Mouse (Mus musculus) embryonic facial prominence, embryonic 11.5 days (tissue): ENCODE results near the gene Prr7. TPM values are rescaled to one million over a fixed set of nuclear protein-coding genes. Genes with fewer than 3 reads are reported as not detected.
A peak's percentile ranks its signal among the peaks of the same experiment; 100 is the strongest.

Experiments used
- ATAC-seq: fragments of 200-750 bp; cut with Nextera tagmentation; replicated peaks from 2 replicates; pipeline ENCODE4 v1.8.0; 2017; ENCODE audit warnings: low read depth; ENCODE audit not compliant: insufficient number of reproducible peaks, low FRiP score, low TSS enrichment
- DNase-seq: peaks from one replicate; pipeline ENCODE4 v3.0.0-alpha.2; 2015; ENCODE audit warnings: low spot score
- H3K27ac ChIP-seq: fragments of 300-500 bp; sonication (generic); replicated peaks from 2 replicates; pipeline ENCODE4 v1.5.1; 2014; ENCODE audit warnings: mild to moderate bottlenecking, low read depth, low read length, control low read depth
- H3K27me3 ChIP-seq: fragments of 300-500 bp; sonication (generic); 2 replicates; pipeline ENCODE4 v1.6.1; 2014; ENCODE audit warnings: mild to moderate bottlenecking, low read length, moderate library complexity, mixed read lengths; ENCODE audit not compliant: control insufficient read depth, insufficient read depth
- H3K36me3 ChIP-seq: fragments of 300-500 bp; sonication (generic); replicated peaks from 2 replicates; pipeline ENCODE4 v1.6.1; 2014; ENCODE audit warnings: low read depth, mild to moderate bottlenecking, low read length, moderate library complexity, mixed read lengths; ENCODE audit not compliant: control insufficient read depth, insufficient read depth
- H3K4me1 ChIP-seq: fragments of 300-500 bp; sonication (generic); 2 replicates; pipeline ENCODE4 v1.6.1; 2014; ENCODE audit warnings: low read length, mixed read lengths; ENCODE audit not compliant: control insufficient read depth, insufficient read depth
- H3K4me2 ChIP-seq: fragments of 300-500 bp; sonication (generic); 2 replicates; pipeline ENCODE4 v1.6.1; 2014; ENCODE audit warnings: low read depth, mild to moderate bottlenecking, control low read depth, low read length, moderate library complexity
- H3K4me3 ChIP-seq: fragments of 300-500 bp; sonication (generic); 2 replicates; pipeline ENCODE4 v1.5.1; 2014; ENCODE audit warnings: low read depth, low read length, control low read depth
- H3K9ac ChIP-seq: fragments of 300-500 bp; sonication (generic); replicated peaks from 2 replicates; pipeline ENCODE4 v1.6.1; 2014; ENCODE audit warnings: mild to moderate bottlenecking, control low read depth, low read length
- H3K9me3 ChIP-seq: fragments of 300-500 bp; sonication (generic); replicated peaks from 2 replicates; pipeline ENCODE4 v1.6.1; 2016; ENCODE audit warnings: mild to moderate bottlenecking, low read length, inconsistent platforms, mixed read lengths; ENCODE audit not compliant: control insufficient read depth
- WGBS: fragments of 180-500 bp; shearing (Covaris S2); extraction: QIAGEN DNeasy Blood & Tissue Kit; methylation state at CpG from one replicate; pipeline ENCODE4 v1.1.7; 2014; 5-methylcytosine and 5-hydroxymethylcytosine counted together
- polyA plus RNA-seq: library from polyadenylated mRNA; unstranded; fragments of >200 nt; fragmentation: Nextera tagmentation; extraction: Ambion mirVana; gene quantifications from 2 replicates; pipeline ENCODE4 v1.2.1, GENCODE M21; 2014

Gene Prr7
- polyA plus RNA-seq, 1 experiment from 2014 or later: 1.7 TPM

DNA sequence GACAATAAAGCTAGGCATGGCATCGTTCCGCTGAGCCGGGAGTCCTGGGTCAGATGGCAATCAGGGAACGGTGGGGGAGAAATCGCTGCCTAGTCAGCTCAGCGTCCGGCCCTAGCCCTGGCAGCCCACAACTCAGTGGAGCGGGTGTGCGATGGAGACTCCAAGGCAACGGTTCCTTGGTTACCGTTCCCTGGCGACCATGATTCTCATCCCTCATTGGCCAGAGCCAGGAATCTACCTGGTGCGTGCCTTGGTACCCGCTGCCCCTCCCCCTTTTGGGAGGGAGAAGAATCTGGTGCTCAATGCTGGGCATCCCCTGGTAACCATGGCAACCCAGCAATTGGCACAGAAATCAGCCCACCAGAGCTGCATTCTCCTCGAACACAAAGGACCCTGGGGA lies 19.5 kb downstream of the Prr7 start:
- WGBS: 41% methylated on average over 15 of the region's 15 CpGs
- DNase-seq (peak; percentile 43), ATAC-seq (no peak)
- Histone ChIP-seq H3K9me3 (no peaks in the 10 kb centered on the region), H3K4me1 (peaks cover 16% of the 10 kb centered on the region), H3K4me3 (no peak overlapping the region), H3K27me3 (no peaks in the 10 kb centered on the region), H3K36me3 (peaks cover 10% of the 10 kb centered on the region), H3K4me2 (no peak overlapping the region; the same call in 1 of the 2 replicates), H3K27ac (no peak overlapping the region), H3K9ac (no peak overlapping the region)

DNA sequence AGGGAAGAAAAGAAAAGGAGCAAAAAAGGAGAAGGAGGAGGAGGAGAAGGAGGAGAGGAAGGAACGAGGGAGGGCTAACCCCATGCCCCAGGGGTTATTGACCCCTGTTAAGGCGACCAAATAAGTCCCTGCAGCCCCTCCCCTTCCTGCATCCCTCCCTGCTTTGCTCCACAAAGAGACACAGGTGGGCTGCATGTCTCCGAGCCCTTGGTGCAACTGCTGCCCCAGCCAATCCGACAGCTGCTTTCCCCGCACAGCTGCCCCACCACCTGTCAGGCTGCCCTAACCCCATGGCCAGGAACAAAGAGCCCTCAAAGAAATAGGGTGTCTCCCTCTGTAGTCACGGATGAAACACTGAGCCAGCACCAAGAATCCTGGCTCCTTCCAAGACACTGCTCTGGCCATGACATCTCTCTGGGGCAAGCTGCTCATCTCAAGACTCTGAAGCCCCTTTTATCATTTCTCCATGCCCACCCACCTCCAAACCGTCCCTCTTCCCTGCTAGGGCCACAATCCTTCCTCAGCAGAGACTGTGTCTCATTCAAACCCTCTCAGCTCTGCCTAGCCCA lies 20.5 kb downstream of the Prr7 start:
- WGBS: 17% methylated on average over 7 of the region's 7 CpGs
- peak overlapping the region; percentile 95; the same call in 1 of the 2 replicates for H3K4me3 ChIP-seq
- peaks cover 10% of the 10 kb centered on the region for H3K36me3 ChIP-seq
- peak overlapping the region; percentile 61; the same call in 1 of the 2 replicates for H3K4me2 ChIP-seq
- no peaks in the 10 kb centered on the region for H3K9me3 ChIP-seq
- no peak for DNase-seq
- H3K27ac ChIP-seq: no peak overlapping the region
- no peaks in the 10 kb centered on the region for H3K27me3 ChIP-seq
- no peak overlapping the region for H3K9ac ChIP-seq
- H3K4me1 ChIP-seq: peaks cover 16% of the 10 kb centered on the region
- ATAC-seq: no peak

GRCm38 (mm10) chr13:55486029-55486794 lies 22.1 kb downstream of the Prr7 start:
- no peak for ATAC-seq
- no peak for DNase-seq
- 38% methylated on average over 14 of the region's 14 CpGs for WGBS
- Histone ChIP-seq H3K4me2 (peak overlapping the region; percentile 61), H3K36me3 (peaks cover 7% of the 10 kb centered on the region), H3K27ac (peak overlapping the region; percentile 16; the same call in 1 of the 2 replicates), H3K4me3 (peak overlapping the region; percentile 95), H3K27me3 (no peaks in the 10 kb centered on the region), H3K4me1 (peaks cover 16% of the 10 kb centered on the region), H3K9me3 (no peaks in the 10 kb centered on the region), H3K9ac (peak overlapping the region; percentile 100)

- WGBS: under 1% methylated on average over 27 of the region's 29 CpGs
- DNase-seq: peak; percentile 70
- Histone ChIP-seq H3K4me1 (peaks cover 16% of the 10 kb centered on the region), H3K27me3 (no peaks in the 10 kb centered on the region), H3K4me3 (peak overlapping the region; percentile 95), H3K36me3 (no peaks in the 10 kb centered on the region; the same call in 1 of the 2 replicates), H3K9me3 (no peaks in the 10 kb centered on the region), H3K9ac (peak overlapping the region; percentile 100), H3K27ac (peak overlapping the region; percentile 95), H3K4me2 (peak overlapping the region; percentile 61)
- peak; percentile 47 for ATAC-seq
Measured at GRCm38 (mm10) chr13:55486916-55487577, 23.0 kb downstream of the Prr7 start.

GRCm38 (mm10) chr13:55487578-55488498 lies 23.8 kb downstream of the Prr7 start, which contains the start of gene Dbn1:
Dbn1 (minus strand) TSS chr13:55488111.
- Histone ChIP-seq H3K36me3 (no peaks in the 10 kb centered on the region), H3K27me3 (no peaks in the 10 kb centered on the region), H3K9me3 (no peaks in the 10 kb centered on the region), H3K9ac (peak within 1 kb of the TSS; percentile 100), H3K4me2 (peak within 1 kb of the TSS; percentile 61), H3K4me3 (peak within 1 kb of the TSS; percentile 95), H3K27ac (peak within 1 kb of the TSS; percentile 95), H3K4me1 (peaks cover 16% of the 10 kb centered on the region)
- DNase-seq (peak; percentile 85), ATAC-seq (peak; percentile 76)
- WGBS: under 1% methylated on average over 54 of the region's 83 CpGs

DNA sequence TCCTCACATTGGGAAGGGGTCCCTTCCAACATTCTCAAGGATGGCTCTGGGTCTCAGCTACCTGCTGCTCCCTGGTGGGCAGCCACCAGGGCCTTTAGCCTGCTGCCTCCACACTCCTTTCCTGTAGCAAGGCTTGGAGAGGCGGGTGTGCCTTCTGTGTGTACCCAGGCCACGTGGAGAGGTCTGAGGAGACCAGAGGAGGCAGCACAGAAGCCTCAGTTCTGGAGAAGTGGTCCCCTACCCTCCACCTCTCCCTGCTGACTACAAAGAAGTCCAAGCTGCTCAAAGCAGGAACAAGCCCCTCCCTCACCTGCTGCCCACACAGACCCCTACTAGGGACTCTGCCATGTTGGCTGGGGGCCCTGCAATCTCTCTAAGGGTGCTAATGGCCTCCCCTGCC lies 30.2 kb downstream of the Prr7 start:
- DNase-seq (no peak), ATAC-seq (no peak)
- 20% methylated on average over 2 of the region's 2 CpGs for WGBS
- H3K9ac ChIP-seq: no peak overlapping the region
- no peaks in the 10 kb centered on the region for H3K9me3 ChIP-seq
- peaks cover 6% of the 10 kb centered on the region for H3K4me1 ChIP-seq
- no peak overlapping the region for H3K27ac ChIP-seq
- no peak overlapping the region for H3K4me3 ChIP-seq
- H3K4me2 ChIP-seq: no peak overlapping the region
- H3K27me3 ChIP-seq: no peaks in the 10 kb centered on the region
- H3K36me3 ChIP-seq: no peaks in the 10 kb centered on the region; the same call in none of the 2 replicates

DNA sequence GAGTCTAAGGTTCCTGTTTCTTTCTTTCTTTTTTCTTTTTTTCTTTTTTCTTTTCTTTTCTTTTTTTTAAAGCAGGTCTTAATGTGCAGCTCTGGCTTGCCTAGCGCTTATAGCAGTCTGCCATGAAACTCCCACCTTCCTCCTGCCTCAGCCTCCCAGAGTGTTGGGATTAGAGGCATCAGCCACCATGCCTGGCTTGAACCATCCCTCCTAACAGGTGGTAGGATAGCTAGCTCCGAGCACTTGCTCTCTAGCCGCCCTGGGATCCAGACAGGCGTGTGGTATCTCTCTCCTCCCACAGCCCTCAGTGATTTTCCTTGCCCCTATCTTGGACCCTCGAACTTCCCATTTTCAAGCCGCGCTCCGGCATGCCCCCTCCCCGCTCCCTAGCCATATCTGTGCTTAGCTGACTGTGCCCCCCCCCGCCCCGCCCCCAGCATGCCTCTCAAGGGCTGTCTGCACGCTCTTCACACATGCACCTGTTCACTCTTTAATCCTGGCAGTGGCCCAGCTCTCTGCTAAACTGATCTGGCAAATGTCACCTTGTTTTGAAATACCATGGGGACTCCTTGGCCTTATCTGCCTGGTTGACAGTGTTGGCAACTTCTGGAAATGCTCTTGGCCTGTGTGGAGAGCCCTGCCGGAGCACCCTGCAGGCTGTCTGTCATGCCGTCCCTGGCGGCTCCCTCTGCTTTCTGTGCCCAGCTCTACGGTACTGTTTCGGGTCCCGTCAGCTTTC lies 31.0 kb downstream of the Prr7 start:
- peaks cover 6% of the 10 kb centered on the region for H3K4me1 ChIP-seq
- ATAC-seq (no peak), DNase-seq (no peak)
- 24% methylated on average over 18 of the region's 18 CpGs for WGBS
- no peaks in the 10 kb centered on the region for H3K27me3 ChIP-seq
- H3K4me2 ChIP-seq: no peak overlapping the region
- no peak overlapping the region for H3K4me3 ChIP-seq
- no peaks in the 10 kb centered on the region for H3K9me3 ChIP-seq
- H3K27ac ChIP-seq: no peak overlapping the region
- H3K9ac ChIP-seq: no peak overlapping the region
- H3K36me3 ChIP-seq: no peaks in the 10 kb centered on the region; the same call in none of the 2 replicates
